Mouse (Mus musculus): Measurements from ENCODE around the gene Gm5861.
"Not testable (repeated sequence)": the region's sequence is repeated elsewhere in the genome, so short reads cannot be mapped to it uniquely, and the experiment has no call there.

The Gm5861 gene

DNA sequence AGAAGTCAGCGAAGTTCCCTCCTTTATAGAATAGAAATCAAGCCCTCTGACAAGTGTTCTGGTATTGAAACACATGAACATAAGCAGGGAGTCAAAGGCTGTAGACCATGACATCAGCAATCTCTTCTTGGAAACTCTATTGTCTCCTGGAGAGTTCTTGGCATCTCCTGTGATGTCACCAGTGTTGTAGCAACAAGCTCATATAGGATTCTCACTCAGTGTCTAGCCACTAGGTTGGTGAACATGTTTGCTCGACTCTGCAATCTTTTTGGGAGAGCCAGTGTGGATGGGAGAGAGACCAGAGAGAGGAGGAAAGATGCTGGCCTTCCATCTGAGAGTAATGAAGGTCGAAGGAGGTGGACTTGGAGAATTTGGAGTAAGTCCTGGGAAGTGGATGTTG lies at the start of gene Gm5861:
Gene Gm5861 (plus strand): TSS at position 301 of the 400 bp plus-strand sequence.
- DNase-seq (ENCODE audit: low read depth in 2 of 2, low spot score in 2 of 2): not testable (repeated sequence)

GRCm38 (mm10) chr5:11138031-11138430 lies 44.8 kb upstream of the Gm5861 start:
- not testable (repeated sequence) for DNase-seq (ENCODE audit: low read depth in 2 of 2, low spot score in 2 of 2)
